Mouse (Mus musculus) adrenal gland, adult (tissue): ENCODE results near the gene Hoxb2.

ENCODE experiments used
- DNase-seq, 2 experiments: peaks; one replicate each; pipeline ENCODE4 v3.0.0; 2022 to 2023; ENCODE audit warnings: low spot score in 1 of 2; ENCODE audit not compliant: inconsistent age in 2 of 2

Hoxb2 gene

DNA sequence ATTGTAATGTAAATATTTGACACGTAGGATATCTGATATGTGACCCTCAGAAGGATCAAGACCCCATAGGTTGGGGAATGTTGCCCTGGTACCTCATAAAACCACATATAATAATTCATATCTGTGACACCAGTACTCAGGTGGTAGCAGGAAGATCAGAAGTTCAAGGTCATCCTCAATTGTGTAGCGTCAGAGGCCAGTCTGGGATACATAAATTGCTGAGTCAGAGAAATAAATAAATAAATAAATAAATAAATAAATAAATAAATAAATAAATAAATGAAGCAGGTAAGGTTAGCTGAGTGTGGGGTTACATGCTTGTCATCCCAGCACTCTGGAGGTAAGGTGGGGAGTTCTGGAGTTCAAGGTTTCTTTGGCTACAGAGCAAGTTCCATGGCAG lies 37.3 kb downstream of the Hoxb2 start:
- DNase-seq: no peak

DNA sequence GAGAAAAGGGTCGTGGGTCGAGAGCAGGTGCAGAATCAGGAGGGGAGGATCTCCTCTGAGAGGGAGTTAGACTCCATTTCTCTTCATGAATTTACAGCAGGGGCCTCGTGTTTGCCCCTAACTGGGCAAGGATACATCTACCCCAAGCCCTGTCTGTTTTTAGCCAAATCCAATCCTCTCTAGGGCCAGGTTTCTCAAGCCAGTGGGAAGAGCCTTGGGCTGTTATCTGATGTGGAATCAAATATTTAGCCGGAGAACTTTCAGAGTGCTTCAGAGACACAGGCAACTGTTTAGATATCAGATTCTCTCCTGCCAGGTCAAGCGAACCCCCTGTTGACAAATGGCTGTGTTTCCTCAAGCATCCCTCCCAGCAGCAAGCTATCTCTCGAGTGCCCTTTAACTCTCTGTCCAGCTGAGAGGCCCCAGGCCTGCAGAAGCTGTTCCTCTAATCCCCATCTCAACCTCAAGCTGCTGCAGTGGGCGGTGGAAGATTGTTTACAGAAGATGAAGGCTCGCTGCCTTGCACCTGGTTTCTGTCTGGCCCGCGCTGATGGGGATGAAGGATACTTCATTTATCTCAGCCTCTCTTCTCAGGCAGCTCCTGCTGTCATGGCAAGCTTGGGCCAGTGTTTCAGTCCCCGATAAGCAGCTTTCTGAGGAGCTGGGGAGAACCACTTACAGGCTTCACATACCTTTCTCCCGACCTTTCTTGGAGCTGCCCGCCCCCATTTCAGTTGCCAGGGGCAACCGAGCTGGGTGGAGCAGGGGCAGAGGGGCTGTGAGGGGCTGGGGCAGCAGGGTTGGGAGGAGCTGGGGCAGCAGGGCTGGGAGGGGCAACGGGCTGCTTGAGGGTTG lies 46.7 kb downstream of the Hoxb2 start:
- peak in 1 of 2 experiments; percentile 54 for DNase-seq

DNA sequence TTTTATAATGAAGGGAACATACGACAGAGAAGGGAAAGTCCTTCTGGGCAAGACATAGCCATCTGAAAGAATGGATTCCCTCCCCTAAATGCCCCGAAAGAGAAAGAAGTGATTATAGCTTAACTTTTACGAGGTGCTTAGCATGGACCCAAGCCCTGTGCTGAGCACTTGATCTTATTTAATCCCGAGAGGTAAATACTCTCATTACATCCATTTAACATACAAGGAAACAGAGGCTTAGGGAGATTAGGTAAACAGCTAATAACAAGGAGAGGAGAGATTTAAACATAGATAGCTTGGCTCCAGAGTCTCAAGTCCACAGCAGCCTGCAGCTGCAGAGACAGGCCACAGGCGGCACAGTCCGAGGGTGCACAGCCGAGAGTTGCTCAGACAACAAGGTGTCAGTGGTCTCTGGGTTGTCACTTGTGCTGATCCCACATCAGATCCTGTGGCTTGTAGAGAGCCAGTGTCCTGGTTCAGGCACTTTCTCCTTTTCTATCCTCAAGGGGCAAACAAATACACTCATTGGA lies 47.5 kb downstream of the Hoxb2 start:
- DNase-seq: no peak

DNA sequence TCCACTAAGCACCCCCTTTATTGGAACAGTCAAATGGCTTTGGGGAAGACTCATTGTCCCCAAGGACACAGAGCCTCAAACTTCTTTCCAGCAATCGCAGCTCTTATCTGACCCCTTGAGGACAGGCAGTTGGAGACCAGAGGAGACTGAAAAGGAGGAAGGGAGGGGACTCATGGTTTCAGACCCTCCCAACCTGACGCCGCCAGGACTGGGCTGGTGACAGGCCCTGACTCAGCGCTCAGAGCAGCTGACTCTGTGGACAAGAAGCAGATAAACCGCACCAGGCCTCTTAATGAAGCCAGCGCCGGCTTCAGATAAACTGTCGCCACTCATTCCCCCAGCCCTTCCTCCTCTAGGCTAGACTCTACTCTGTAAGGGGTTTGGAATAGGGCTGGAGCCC lies 49.6 kb downstream of the Hoxb2 start:
- peak; percentile 57 for DNase-seq
